Mouse (Mus musculus) telencephalon, adult 2 months (tissue): ENCODE measurements around the gene Jaml.
"Not testable (repeated sequence)": the region's sequence is repeated elsewhere in the genome, so short reads cannot be mapped to it uniquely, and the experiment has no call there.

Experiments
- DNase-seq: peaks from one replicate; pipeline ENCODE4 v3.0.0-alpha.2; 2011; ENCODE audit warnings: low read depth, low spot score

Jaml gene

GRCm38 (mm10) chr9:45079011-45079410 is at the start of gene Jaml:
Jaml (plus strand) TSS chr9:45079183.
- no peak for DNase-seq

- no peak for DNase-seq
Measured at GRCm38 (mm10) chr9:45030341-45030740, 48.6 kb upstream of the Jaml start.

- DNase-seq: no peak
Measured at GRCm38 (mm10) chr9:45032261-45032660, 46.7 kb upstream of the Jaml start.

GRCm38 (mm10) chr9:45034526-45034925 is 44.5 kb upstream of the Jaml start:
- DNase-seq: no peak

GRCm38 (mm10) chr9:45037803-45038202 is 41.2 kb upstream of the Jaml start:
- not testable (repeated sequence) for DNase-seq

GRCm38 (mm10) chr9:45039499-45039898 is 39.5 kb upstream of the Jaml start, which contains the start of gene Mpzl2:
Mpzl2 (plus strand) TSS chr9:45039799.
- no peak for DNase-seq

GRCm38 (mm10) chr9:45040066-45040845 is 38.7 kb upstream of the Jaml start:
- no peak for DNase-seq

GRCm38 (mm10) chr9:45041131-45041838 is 37.7 kb upstream of the Jaml start:
- DNase-seq: no peak

GRCm38 (mm10) chr9:45042056-45042720 is 36.8 kb upstream of the Jaml start:
- DNase-seq: no peak

- DNase-seq: no peak
Measured at GRCm38 (mm10) chr9:45042947-45043346, 36.0 kb upstream of the Jaml start.

GRCm38 (mm10) chr9:45046973-45047372 is 32.0 kb upstream of the Jaml start:
- no peak for DNase-seq

- DNase-seq: no peak
Measured at GRCm38 (mm10) chr9:45048511-45048910, 30.5 kb upstream of the Jaml start.

GRCm38 (mm10) chr9:45049731-45050130 is 29.3 kb upstream of the Jaml start:
- no peak for DNase-seq

- DNase-seq: no peak
Measured at GRCm38 (mm10) chr9:45050301-45050700, 28.7 kb upstream of the Jaml start.

GRCm38 (mm10) chr9:45055082-45055713 is 23.8 kb upstream of the Jaml start, which contains the start of gene Mpzl3:
Mpzl3 (plus strand) TSS chr9:45055186.
- DNase-seq: peak; percentile 92

GRCm38 (mm10) chr9:45058304-45058940 is 20.6 kb upstream of the Jaml start:
- no peak for DNase-seq

GRCm38 (mm10) chr9:45060151-45060550 is 18.8 kb upstream of the Jaml start:
- no peak for DNase-seq

GRCm38 (mm10) chr9:45062677-45063076 is 16.3 kb upstream of the Jaml start:
- no peak for DNase-seq

GRCm38 (mm10) chr9:45064421-45064820 is 14.6 kb upstream of the Jaml start:
- DNase-seq: no peak

- no peak for DNase-seq
Measured at GRCm38 (mm10) chr9:45066735-45067134, 12.2 kb upstream of the Jaml start.

GRCm38 (mm10) chr9:45071800-45072199 is 7.2 kb upstream of the Jaml start:
- no peak for DNase-seq
